Mouse (Mus musculus): ENCODE data around the gene Rrp8.
"Not testable (repeated sequence)": the region's sequence is repeated elsewhere in the genome, so short reads cannot be mapped to it uniquely, and the experiment has no call there.

The Rrp8 gene

GRCm38 (mm10) chr7:105743926-105744590 lies 6.9 kb upstream of the Rrp8 start, which contains the start of gene Taf10:
TSS of gene Taf10 (minus strand) at chr7:105744361.
- peak; percentile 94 for DNase-seq

DNA sequence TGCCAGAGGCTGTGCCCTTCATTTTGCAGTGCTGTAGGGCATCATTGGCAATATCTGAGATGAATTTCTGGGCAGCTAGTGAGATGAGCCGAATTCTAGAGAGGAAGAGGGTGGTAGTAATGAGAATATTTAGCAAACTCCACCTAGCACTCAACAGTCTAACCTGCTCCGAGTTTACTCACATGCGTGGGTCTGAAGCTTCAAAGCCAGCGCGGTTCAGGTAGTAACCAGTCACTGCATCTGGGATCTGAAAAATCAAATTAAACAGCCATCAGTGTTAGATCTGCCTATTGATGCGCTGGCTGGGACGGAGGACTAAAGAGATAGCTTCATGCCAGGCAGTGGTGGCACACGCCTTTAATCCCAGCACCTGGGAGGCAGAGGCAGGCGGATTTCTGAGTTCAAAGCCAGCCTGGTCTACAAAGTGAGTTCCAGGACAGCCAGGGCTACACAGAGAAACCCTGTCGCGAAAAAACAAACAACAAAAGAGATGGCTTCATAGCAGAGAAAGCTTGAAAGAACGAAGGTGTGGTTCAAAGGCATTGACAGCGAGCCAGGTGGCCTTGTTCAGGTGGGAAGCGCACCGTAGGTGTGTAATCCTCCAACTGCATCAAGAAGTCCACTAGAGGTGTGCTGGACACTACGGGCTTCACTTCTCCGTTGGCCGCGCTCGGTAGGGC lies 6.2 kb upstream of the Rrp8 start:
- not testable (repeated sequence) for DNase-seq

- not testable (repeated sequence) for DNase-seq
Observed at GRCm38 (mm10) chr7:105742539-105743215, 5.5 kb upstream of the Rrp8 start.

DNA sequence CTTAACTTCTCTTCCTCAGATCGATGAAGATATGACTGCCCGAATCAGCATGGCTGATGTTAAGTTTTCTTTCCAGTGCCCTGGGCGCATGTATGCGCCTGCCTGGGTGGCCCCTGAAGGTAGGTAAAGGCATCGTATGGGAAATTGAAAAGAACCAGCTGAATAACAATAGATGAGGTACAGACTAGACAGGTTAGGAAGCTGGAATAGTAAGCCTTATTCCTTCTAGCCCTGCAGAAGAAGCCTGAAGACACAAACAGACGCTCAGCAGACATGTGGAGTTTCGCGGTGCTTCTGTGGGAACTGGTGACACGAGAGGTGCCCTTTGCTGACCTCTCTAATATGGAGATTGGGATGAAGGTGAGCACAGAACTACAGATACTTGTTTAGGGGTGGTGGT lies 4.8 kb upstream of the Rrp8 start:
- DNase-seq: no peak

DNA sequence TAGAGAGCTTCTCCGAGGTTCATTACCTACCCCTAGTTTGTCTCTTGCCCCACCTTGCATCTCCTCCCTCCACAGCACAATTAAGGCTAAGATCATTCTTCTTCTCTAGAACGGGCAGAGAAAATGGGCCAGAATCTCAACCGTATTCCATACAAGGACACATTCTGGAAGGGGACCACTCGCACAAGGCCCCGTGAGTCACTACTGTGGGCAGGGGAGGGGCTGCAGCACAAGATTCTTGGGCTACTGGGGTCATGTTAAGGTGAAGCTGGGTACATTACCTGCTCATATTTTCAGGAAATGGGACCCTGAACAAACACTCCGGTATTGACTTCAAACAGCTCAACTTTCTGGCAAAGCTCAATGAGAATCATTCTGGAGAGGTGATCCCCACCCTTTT lies 3.7 kb upstream of the Rrp8 start:
- DNase-seq: no peak

GRCm38 (mm10) chr7:105740089-105740795 lies 3.1 kb upstream of the Rrp8 start:
- DNase-seq: no peak

DNA sequence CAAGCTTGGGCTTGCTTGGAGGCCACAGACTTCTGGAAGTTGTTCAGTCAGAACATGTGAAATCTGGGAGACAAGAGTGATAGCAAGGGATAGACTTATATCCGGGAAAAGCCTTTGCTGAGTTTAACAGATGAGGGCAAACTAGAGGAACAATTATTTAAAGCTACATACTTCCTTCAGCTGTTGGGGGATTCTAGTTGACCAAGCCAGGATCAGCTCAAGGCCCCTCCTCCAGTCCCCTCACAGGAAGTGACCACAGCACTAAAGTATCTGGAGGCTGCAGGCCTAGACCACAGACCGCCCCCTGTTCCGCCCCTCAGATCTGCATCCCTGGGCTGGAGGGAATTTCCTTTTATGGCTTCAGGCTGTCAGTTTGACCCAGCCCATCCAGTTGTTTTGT lies 1.8 kb upstream of the Rrp8 start:
- peak; percentile 59 for DNase-seq

- DNase-seq: no peak
Observed at GRCm38 (mm10) chr7:105738286-105738685, 1.1 kb upstream of the Rrp8 start.

DNA sequence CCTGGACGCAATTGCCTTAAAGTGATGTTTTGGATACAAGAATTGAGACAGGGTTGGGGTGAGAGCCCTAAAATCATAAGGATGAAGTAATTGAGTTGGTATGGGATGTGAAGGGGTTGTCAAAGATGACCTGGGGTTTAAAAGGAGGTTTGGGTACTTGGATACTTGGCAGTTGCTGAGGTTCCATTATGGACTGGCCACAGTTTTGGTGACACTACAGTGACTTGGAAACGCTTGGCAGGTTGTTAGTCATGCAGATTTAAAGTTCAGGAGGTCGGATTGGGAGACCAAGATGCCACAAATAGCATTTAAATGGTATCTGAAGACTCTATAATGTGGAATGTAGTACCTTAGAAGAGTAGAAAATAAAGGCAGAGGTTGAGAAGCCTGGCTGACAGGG lies 463 bp upstream of the Rrp8 start:
- DNase-seq: no peak

DNA sequence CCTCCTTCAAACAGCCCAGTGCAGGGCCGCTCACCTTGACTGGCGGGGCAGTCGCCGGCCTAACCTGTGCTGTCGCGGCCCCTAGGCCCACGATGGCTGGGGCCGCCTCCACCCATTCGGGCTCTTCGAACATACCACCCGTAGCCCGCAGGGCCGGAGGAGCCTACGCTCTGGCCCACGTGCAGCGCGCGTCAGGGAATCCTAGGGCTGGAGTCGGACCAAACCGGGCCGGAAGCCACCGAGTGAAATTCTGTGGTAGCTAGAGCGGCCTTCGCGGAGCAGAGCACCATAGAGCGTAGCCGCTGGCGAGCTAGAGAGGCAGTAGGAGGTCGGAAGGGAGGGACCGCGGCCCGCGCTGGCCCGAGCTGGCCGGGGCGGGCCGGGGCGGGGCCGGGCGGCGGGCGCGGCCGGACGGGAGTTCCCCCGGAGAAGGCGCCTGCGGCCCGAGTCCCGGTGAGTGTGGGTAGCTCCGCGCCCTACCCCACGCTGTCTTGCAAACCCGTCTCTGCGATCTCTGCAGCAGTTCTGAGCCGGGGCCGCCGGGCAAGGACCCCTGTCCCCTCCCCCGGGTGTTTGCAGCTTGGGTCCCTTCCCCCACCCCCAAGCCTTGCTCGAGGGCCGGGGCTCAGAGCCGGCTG lies 802 bp downstream of the Rrp8 start, which contains the start of gene Ilk:
Gene Ilk, plus strand, starts transcription at position 329 of the 638 bp plus-strand sequence.
- peak; percentile 94 for DNase-seq

DNA sequence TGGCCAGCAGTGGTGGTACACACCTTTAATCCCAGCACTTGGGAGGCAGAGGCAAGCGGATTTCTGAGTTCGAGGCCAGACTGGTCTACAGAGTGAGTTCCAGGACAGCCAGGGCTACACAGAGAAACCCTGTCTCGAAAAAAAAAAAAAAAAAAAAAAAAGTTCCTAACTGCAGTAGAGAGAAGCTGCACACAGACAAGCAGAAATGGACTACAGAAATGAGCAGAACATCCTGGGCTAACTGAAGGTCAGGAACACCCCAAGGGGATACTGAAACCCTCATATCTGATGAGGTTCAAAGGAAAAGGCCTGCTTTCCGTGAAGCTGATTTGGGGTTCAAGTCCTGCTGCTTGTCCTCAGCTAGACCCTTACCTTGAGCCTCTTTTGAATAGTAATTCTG lies 1.7 kb downstream of the Rrp8 start:
- DNase-seq: not testable (repeated sequence)

DNA sequence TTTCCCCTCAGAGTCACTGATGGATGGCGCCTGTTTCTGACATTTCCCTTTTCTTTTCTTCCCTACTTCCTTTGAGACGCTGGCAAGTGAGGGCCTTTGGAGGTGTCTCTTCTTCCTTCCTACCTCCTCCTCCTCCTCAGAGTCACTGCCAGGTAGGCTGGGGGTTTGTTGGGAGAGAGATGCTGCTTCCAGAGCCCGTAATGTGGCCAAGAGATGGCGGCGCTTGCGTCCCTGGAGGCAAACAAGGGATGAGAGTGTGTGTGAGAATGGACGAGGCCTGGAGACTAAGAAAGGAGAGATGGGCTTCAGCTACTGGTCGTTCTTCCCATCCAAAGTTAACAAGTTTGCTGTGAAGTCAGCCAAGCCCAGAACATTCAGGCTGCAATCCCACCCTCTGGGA lies 2.4 kb downstream of the Rrp8 start:
- DNase-seq: no peak

- DNase-seq: no peak
Observed at GRCm38 (mm10) chr7:105733836-105734235, 3.3 kb downstream of the Rrp8 start.

DNA sequence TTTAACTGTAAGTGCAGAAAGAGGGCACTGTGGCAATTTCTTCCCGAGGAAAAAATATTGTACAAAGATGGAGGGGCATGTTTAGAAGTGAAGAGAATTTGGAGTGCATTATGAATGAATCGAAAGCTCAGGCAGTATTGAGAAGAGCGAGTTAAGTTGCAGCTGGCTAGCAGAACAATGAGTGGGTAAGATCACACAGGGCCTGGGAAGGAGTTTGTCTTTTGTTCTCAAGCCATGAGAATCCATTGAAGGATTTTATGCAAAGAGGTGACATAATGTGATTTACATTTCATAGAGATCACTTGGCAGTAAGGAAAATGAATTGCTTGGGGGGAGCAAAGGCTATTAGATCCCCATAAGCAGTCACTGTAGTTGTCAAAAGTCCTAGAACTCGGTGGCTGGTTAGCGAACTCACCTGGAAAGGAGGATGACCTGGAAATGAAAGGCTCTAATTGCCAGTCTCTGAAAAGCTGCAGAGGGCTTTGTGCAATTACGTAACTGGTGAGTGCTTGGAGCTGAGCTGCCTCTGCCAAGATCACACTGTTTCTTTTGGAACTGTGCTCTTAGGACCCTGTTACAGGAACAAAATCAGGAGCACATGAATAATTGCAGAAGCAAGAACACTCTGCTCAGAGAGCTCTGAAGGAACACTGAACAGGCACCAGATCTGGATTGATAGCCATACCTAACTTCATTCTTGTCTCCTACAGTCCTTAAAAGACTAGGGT lies 8.3 kb downstream of the Rrp8 start:
- DNase-seq: no peak

GRCm38 (mm10) chr7:105726980-105727325 lies 10.2 kb downstream of the Rrp8 start:
- DNase-seq: no peak

- DNase-seq: peak; percentile 81
Observed at GRCm38 (mm10) chr7:105726144-105726979, 10.8 kb downstream of the Rrp8 start.

GRCm38 (mm10) chr7:105721916-105722315 lies 15.3 kb downstream of the Rrp8 start:
- DNase-seq: no peak

- no peak for DNase-seq
Observed at GRCm38 (mm10) chr7:105715366-105715765, 21.8 kb downstream of the Rrp8 start.

GRCm38 (mm10) chr7:105708733-105709132 lies 28.5 kb downstream of the Rrp8 start:
- DNase-seq: no peak

- no peak for DNase-seq
Observed at GRCm38 (mm10) chr7:105703816-105704215, 33.4 kb downstream of the Rrp8 start.

DNA sequence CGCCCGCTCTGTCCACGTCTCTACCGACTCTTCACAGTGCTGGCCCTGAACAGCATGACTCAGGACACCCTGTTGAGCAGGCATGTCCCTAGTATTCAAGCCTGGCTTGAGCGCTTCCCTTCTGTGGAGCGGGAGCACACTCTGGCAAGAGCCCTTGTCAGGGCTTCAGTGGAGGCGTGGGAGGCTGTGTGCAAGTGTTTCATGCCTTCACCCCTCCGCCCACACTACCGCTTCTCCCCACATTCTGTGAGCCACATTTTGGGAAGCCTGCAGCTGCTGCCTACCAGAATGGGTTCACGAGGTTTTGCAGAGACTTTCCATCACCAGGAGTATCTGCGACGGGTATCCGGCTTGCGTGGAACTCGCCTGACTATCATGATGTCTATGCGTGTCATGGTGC lies 34.0 kb downstream of the Rrp8 start:
- DNase-seq: no peak

Measured in retina, postnatal 1 day (tissue).